Mouse (Mus musculus) gastrocnemius, postnatal 10 days (tissue): ENCODE results near the gene Scn11a. TPM values are rescaled to one million over a fixed set of nuclear protein-coding genes. Genes with fewer than 3 reads are reported as not detected.

Experiments used
- DNase-seq: peaks from one replicate; pipeline ENCODE4 v3.0.0; 2021; ENCODE audit warnings: mixed read lengths
- total RNA-seq, 2 experiments: library from RNA; stranded (reverse); gene quantifications; 2 replicates each; pipeline ENCODE4 v1.2.3; 2021

The Scn11a gene
- total RNA-seq, 2 experiments from 2014 or later, result 0.05 TPM; not detected in 1

DNA sequence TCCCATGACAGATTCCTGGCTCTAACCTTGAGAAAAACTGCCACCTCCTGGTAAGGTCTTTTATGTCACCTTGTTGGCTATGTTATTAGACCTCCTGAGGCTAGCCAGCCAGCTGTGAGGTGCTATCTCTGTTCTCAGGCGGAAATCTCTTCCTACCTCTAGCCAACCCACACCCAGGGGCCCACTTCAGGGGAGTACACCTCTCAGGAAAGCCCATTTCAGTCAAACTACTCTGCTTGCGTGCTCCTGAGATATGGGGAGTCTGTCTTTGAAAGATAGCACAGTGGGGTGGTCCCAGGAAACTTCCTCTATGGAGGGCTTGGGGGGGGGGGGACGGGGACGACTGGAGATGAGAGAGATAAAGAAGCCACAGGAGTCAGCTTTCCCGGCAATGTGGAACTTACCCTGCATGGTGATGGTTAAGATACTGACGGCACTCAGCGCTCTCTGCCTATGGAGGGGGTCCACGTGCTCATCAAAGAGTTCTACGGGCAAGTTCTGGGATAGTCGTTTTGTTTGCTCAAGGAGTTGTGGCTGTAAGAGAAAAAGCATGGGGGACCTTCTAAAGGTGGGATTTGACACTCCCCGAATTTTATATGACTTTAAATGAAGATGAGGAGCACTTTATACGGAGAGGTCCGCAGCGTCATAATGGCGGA lies 29.9 kb downstream of the Scn11a start:
- DNase-seq, result no peak

- no peak for DNase-seq
These were observed 30.8 kb downstream of the Scn11a start for GRCm38 (mm10) chr9:119794470-119794869.

GRCm38 (mm10) chr9:119792505-119792904 lies 32.8 kb downstream of the Scn11a start:
- peak; percentile 13 for DNase-seq

DNA sequence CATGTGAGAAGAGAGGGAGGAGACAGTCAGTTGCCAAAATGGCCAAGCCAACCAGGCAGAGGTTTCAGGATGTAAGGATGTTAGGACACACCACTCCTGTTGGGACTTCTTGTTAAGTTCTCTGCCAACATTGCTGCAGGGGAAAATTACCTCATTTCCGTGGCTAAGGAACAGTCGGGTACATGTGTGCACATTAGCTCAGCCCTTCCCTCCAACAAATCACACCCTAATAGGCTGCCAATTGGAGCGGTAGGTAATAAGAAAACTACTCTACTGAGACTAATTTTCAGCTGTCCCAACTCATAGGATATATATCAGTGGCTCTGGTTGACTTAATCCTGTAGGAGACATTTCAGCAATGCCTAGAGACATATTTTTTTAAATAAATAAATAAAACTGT lies 44.4 kb downstream of the Scn11a start:
- no peak for DNase-seq

GRCm38 (mm10) chr9:119776661-119777060 lies 48.6 kb downstream of the Scn11a start:
- no peak for DNase-seq

- DNase-seq, result peak; percentile 11
These were observed 56.7 kb downstream of the Scn11a start for GRCm38 (mm10) chr9:119768585-119768984.

GRCm38 (mm10) chr9:119760226-119760625 lies 65.0 kb downstream of the Scn11a start:
- no peak for DNase-seq

DNA sequence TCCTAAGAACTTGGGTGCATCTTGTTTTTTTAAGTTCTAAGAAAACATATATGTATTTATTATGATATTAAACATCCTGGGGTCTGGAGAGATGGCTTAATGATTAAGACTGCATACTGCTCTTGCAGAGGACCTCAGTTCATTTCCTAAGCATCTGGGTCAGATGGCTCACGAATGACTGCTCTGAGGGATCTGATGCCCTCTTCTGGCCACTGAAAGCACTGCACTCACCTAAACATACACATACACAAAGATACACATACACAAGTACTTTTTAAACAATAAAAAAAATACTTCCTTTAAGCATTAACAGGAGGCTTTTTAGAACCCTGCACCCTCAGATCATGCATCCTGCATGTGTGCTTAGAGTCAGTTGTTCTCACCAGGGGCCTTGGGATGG lies 65.8 kb downstream of the Scn11a start:
- no peak for DNase-seq

- no peak for DNase-seq
These were observed 73.7 kb downstream of the Scn11a start for GRCm38 (mm10) chr9:119751507-119751906.

DNA sequence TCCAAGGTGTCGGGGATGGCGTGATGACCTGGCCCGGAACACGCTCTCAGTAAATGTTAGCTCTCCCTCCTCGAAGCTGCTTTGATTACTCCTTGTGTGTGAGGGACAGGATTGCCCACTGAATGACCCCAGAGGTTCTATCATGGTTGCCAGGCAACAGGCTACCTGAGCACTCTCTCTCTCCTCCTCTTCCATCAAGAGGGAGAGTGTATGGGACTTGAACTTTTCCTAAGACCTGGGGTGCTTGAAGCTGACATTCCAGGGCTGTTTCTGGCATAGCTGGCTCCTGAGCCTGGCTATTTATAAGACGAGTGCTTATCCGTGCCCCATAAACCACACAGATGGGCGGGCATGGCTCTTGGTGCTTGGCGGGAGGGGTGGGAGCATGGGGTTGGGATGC lies 76.1 kb downstream of the Scn11a start:
- no peak for DNase-seq

GRCm38 (mm10) chr9:119743900-119744299 lies 81.4 kb downstream of the Scn11a start:
- no peak for DNase-seq

DNA sequence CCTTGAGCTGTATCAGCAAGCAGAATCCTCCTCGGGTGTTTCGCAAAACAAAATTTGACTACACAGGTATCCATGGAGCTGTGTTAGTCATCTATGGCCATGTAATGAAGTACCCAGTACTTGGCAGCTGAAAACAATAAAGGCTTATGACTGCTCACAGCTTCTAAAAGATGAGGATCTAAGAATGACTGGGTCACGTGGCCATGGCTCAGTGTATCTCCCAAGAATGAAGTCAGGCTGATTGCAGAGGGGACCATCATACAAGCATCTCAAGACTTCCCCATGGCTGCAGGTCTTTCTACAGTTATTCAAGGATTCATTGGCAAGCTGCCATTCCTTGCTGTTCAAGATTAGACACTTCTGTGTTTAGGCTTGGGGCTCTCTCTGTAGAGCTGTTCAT lies 81.9 kb downstream of the Scn11a start:
- DNase-seq, result no peak

DNA sequence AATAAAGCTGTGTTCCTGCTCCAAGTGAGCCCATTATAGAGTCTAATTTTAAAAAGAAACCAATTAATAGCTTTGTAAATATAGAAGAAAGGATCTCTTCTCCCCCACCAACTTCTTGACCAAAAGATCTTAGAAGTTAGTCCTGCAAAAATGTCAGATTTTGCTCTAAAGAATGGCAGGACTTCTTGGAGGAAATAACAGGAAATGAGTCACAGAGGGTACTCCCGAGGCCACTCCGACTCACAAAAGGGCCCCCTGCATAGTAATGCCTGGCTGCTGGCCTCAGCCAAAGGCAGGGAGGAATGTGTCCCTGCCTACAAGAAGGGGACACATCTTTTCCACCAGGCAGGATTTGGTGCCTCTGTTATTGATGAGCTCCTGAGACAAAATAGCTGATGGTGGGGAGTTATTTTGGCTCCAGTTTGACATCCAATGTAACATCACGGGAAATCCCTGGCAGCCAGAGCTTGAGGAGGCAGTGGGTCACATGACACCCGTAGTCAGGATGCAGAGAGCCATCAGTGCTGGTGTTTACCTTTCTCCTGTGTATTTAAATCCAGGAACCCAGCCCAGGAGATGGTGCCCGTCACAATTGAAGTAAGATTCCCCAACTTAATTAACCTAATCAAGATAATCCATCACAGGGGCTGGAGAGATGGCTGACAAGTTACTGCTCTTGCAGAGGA lies 84.0 kb downstream of the Scn11a start:
- DNase-seq, result no peak

DNA sequence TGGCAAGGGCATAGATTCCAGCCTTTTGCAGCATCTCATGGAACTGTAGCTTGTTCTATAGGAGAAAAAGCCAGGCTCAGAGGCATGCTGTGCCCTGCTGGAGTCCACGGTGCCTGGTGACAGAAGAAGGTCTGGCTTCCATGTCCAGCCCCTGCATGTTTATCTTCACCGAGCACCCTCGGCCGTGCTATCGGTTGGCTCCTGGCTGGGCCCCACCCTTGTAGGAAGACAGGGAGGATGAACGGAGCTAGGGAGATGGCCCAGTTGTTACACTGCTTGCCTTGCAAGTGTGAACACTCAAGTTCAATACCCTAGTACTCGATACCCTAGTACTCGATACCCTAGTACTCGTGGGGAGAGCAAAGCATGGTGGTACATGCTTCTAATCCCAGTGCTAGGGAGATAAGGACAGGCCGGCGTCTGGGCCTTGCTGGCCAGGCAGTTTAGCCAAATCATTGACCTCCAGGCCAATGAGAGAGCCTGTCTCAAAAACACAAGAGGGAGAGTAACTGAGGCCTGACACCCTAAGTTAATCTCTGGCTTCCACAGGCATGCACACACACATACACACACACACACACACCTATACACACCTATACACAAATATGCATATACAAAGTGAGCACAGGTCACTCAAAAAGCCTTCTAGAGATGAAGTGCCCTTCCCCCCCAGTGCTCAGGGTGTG lies 96.7 kb downstream of the Scn11a start:
- DNase-seq, result no peak

- no peak for DNase-seq
These were observed 98.3 kb downstream of the Scn11a start for GRCm38 (mm10) chr9:119726990-119727389.

DNA sequence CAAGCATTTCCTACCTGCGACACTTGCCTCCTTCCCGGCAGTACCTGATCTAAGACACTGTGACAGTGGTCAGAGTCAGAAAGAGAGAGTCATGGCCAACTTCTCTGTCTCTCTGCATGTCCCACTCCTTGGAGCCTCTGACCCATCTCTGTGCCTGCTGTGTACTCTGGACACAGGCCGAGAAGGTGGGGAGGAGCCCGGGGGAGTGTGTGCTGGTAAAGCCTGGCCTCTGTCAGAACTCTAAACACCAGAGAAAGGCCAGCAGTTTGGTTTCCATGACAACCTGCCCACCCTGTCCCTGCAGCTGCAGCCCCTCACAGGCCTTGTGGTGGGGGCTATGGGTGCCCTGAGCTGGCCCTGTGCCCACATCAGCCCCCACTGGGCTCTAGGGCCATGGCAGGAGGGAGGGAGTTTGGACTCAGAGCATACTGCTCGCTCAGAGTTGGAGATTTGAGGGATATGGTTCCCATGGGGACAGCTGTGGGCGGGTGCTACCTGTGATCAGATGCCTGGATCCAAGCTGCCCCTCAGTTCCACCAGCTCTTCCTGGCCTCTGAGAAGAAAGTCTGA lies 99.9 kb downstream of the Scn11a start:
- DNase-seq, result no peak

DNA sequence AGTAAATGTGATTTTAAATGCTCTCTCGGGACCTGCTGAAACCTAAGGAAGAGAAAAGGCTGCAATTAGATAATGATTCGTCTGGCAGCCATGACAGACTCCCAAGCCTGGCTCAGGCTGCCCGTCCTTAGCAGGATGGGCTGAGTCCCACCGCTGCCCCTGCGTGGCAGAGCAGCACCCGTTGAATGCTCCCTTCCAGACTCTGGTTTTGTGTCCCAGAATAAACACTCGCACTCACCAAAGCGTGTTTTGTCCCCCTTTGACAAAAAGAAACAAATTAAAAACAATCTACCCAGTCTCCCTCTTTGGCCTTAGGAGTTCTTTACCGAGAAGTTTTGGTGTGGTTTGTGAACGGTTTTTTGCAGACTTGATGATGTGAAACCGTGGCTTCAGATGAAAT lies 106.0 kb downstream of the Scn11a start, which contains the start of gene Scn10a:
Scn10a (minus strand) TSS at position 101 of the 400 bp plus-strand sequence.
- DNase-seq, result no peak

- peak; percentile 74 for DNase-seq
These were observed 118.6 kb downstream of the Scn11a start for GRCm38 (mm10) chr9:119706700-119707099.

Other genes starting within 250 kb of the Scn11a start
- gene Scn5a, start 246.4 kb downstream of the Scn11a start, total RNA-seq, result 1 to 10 TPM; 1.3 to 1.6 TPM
- gene Scn10a, start 106.1 kb downstream of the Scn11a start, total RNA-seq, result not detected
- gene Wdr48, start 69.4 kb upstream of the Scn11a start, total RNA-seq, result 10 to 100 TPM; 14.1 to 19.6 TPM
- gene Gorasp1, start 112.1 kb upstream of the Scn11a start, total RNA-seq, result 10 to 100 TPM; 16.2 to 17.6 TPM
- under 1 TPM in 1 of 2 experiments, not detected in 1; 0.11 TPM for gene Ttc21a, start 112.2 kb upstream of the Scn11a start, total RNA-seq
- gene Csrnp1, start 159.2 kb upstream of the Scn11a start, total RNA-seq, result 1 to 10 TPM; 2.6 to 3.4 TPM
- 10 to 100 TPM; 58.2 to 84.6 TPM for gene Xirp1, start 198.1 kb upstream of the Scn11a start, total RNA-seq
- 1 to 10 TPM; 2.0 to 3.2 TPM for gene Cx3cr1, start 244.4 kb upstream of the Scn11a start, total RNA-seq